Mouse (Mus musculus): ENCODE data around the gene Epha4. TPM values are rescaled to one million over a fixed set of nuclear protein-coding genes. Genes with fewer than 3 reads are reported as not detected.

The Epha4 gene
- 4.5 and 5.0 TPM in 2 replicates for polyA plus RNA-seq (2015; fragmentation: Nextera tagmentation; extraction: Ambion mirVana)

DNA sequence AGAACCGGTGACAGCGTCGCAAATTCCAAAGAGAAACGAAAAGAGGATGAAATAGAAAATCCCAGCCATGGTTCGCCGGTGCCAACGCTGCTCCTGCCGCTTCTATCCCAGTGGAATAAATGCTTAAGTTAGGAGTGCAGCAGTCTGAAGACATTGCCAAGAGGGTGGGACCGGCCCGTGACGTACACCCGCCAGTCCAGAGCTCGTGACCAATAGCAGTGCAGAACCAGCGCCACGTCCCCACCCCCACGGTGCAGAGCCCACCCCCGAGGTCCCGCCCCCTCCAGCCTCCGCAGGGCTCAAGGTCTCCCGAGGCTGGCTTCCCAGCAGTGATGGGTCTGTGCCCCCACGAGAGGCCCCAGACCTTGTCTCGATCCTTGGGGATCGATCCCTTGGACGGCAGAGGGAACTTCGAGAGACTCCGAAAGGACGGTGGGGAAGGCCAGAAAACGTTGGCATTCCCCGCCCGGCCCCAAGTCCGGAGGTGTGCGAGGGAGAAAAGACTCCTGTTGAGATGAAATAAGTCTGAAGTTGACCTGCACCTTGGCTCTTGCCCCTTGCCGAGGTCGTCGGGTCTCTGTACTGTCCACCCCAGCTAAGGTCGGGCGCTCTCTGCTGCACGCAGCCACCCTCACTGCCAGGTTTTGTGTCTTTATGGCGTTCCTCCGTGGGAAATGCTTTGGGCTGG, at the start of gene Epha4:
TSS of gene Epha4 (minus strand) at position 126 of the 688 bp plus-strand sequence.

Small RNA genes within 50 kb of the gene (microRNA-seq; reads per million reads assigned to microRNA genes)
- gene Mir6352: not detected
